Mouse (Mus musculus): ENCODE measurements around the gene Lpin3. TPM values are rescaled to one million over a fixed set of nuclear protein-coding genes. Genes with fewer than 3 reads are reported as not detected.

Lpin3 gene
- total and polyA plus RNA-seq, 3 experiments, result 4.6 to 7.2 (median 5.4) TPM

DNA sequence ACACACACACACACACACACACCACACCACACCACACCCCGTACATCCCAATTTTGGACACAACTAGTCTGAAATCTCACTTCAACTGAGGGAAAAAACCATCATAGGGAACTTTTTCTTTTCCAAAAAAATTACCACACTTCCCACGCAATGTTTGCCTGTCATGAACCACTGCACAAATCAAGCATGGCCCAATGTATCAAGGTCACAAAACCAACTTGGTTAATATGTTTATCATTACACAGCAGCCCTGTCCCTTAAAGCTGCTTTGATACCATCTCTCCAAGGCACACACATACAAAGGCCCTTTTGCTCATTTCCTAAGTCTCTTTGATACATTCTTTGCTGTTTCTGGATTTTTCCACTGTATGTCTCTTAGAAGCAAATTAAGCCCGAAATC is 9.2 kb upstream of the Lpin3 start:
- peak overlapping the region; percentile 36 for H3K27ac ChIP-seq
- H3K27me3 ChIP-seq (ENCODE audit: control insufficient read depth, insufficient read depth, low read length), result no peaks in the 10 kb centered on the region
- WGBS, result 57% methylated on average over 3 of the region's 3 CpGs
- H3K4me3 ChIP-seq, result peak overlapping the region; percentile 83
- peak overlapping the region; percentile 59 for H3K9ac ChIP-seq (ENCODE audit: low read depth, low read length)
- no peak for TF ChIP-seq EP300 (IDR thresholded peaks at IDR 0.05; ENCODE audit: insufficient read depth, low read depth, low read length)
- TF ChIP-seq POLR2A (IDR thresholded peaks at IDR 0.05; ENCODE audit: insufficient read depth, low read depth, low read length), result no peak
- no peak for TF ChIP-seq CTCF (IDR thresholded peaks at IDR 0.05)
- no peak for DNase-seq
- H3K79me2 ChIP-seq (replicated peaks; ENCODE audit: control insufficient read depth, insufficient read depth, low read length), result peaks cover 2% of the 10 kb centered on the region; the same call in 1 of the 2 replicates
- peaks cover 14% of the 10 kb centered on the region for H3K4me1 ChIP-seq (ENCODE audit: control insufficient read depth, insufficient read depth, low read length)
- H3K36me3 ChIP-seq (ENCODE audit: control insufficient read depth, insufficient read depth, low read length), result peaks cover 36% of the 10 kb centered on the region
- intact Hi-C loops (cut with DNase I), result no loop called here

DNA sequence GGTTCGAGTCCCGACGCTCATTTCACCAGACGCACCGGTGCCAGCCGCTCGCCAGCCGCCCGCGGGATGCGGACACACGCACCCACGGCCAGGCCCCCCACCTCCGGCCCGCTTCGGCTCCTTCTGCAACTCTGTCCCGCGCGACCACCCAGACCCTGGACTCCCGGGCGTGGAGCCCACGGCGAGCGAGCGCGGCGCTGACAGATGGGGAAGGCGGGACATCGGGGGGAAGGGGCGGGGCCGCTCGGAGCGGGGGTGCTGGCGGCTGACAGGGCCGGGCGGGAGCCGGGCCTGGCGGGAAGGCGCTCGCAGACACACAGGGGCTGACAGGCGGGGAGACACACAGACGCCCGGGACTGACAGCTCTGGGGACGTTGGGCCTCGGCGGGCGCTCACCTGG is 8.1 kb upstream of the Lpin3 start:
- under 1% methylated on average over 41 of the region's 47 CpGs for WGBS
- DNase-seq, result peak; percentile 84 to 86
- peaks cover 2% of the 10 kb centered on the region; the same call in 1 of the 2 replicates for H3K79me2 ChIP-seq (replicated peaks; ENCODE audit: control insufficient read depth, insufficient read depth, low read length)
- H3K9ac ChIP-seq (ENCODE audit: low read depth, low read length), result peak overlapping the region; percentile 100
- intact Hi-C loops (cut with DNase I), result no loop called here
- peaks cover 14% of the 10 kb centered on the region for H3K4me1 ChIP-seq (ENCODE audit: control insufficient read depth, insufficient read depth, low read length)
- TF ChIP-seq EP300 (IDR thresholded peaks at IDR 0.05; ENCODE audit: insufficient read depth, low read depth, low read length) (no peak), CTCF (IDR thresholded peaks at IDR 0.05) (no peak), POLR2A (IDR thresholded peaks at IDR 0.05; ENCODE audit: insufficient read depth, low read depth, low read length) (no peak)
- H3K27me3 ChIP-seq (ENCODE audit: control insufficient read depth, insufficient read depth, low read length), result no peaks in the 10 kb centered on the region
- H3K36me3 ChIP-seq (ENCODE audit: control insufficient read depth, insufficient read depth, low read length), result peaks cover 31% of the 10 kb centered on the region
- peak overlapping the region; percentile 97 for H3K27ac ChIP-seq
- H3K4me3 ChIP-seq, result peak overlapping the region; percentile 83

DNA sequence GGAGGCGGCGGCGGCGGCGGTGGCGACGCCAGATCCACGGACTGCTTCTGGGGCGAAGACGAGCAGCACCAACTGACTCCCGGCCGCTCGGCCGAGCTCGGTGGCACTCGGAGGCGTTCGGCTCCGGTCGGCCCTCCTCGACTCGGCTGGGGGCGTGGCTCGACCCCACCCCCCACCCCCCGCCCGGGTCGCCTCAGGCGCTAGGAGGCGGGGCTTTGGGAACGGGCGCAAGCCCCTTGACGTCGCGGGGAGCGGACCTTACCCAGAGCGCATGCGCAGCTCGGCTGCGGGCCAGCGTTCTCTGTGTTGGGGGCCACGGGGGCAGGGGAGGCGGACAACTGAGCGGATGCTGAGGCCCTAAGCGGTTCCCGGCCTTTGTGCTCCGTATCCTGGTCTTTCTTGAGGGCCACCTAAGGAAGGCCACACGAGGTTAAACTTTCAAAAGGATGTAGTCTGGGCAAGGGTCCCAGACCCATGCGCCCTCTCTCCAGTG is 7.5 kb upstream of the Lpin3 start, which contains the start of gene Zhx3:
TSS of gene Zhx3 (minus strand) at position 109 of the 493 bp plus-strand sequence.
- under 1% methylated on average over 41 of the region's 48 CpGs for WGBS
- intact Hi-C loops (cut with DNase I), result loop anchor here (1.0 kb wide), 1 partner anchor 68 kb away; no protein-coding TSS in a partner anchor

DNA sequence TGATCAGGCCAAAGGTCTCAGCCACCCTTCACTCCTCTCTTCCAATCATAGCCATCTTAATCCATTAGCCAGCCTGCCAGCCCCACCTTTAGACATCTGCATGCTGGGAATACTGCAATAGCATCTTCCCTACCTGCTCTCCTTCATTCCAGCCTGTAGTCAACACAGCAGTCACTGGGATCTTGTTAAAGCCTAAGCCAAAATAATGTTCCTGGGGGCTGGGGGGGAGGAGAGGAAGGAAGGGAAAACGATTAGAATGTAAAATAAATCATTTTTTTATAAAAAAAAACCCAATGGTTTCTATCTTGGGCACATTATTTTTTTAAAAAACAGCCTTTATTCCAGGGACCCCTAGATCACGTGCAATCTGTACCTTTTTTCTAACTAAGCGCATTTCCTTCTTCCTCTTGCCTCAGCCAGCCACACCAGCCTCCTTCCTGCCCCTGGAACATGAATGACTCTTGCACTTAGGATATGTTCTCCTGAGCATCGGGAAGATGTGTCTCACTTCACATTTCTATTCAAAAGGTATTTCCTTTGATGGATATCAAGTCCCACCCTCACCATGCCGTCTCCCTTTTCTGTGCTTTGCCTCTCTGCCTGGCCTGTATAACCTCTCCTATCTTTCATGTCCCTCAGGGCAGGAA is 6.1 kb upstream of the Lpin3 start:
- Histone ChIP-seq H3K4me3 (no peak overlapping the region), H3K79me2 (replicated peaks; ENCODE audit: control insufficient read depth, insufficient read depth, low read length) (no peaks in the 10 kb centered on the region), H3K9ac (ENCODE audit: low read depth, low read length) (no peak overlapping the region), H3K36me3 (ENCODE audit: control insufficient read depth, insufficient read depth, low read length) (peaks cover 17% of the 10 kb centered on the region), H3K27me3 (ENCODE audit: control insufficient read depth, insufficient read depth, low read length) (no peaks in the 10 kb centered on the region), H3K4me1 (ENCODE audit: control insufficient read depth, insufficient read depth, low read length) (peaks cover 14% of the 10 kb centered on the region), H3K27ac (peak overlapping the region; percentile 97)
- DNase-seq, result peak in 1 of 2 experiments; percentile 36
- 45% methylated on average over 5 of the region's 5 CpGs for WGBS
- intact Hi-C loops (cut with DNase I), result no loop called here
- peak; percentile 81 for TF ChIP-seq EP300 (IDR thresholded peaks at IDR 0.05; ENCODE audit: insufficient read depth, low read depth, low read length)
- no peak for TF ChIP-seq CTCF (IDR thresholded peaks at IDR 0.05)

More for the DNA sequence above, 7.5 kb upstream of the Lpin3 start, which contains the start of gene Zhx3:
- Histone ChIP-seq H3K4me1 (ENCODE audit: control insufficient read depth, insufficient read depth, low read length) (peaks cover 14% of the 10 kb centered on the region), H3K27me3 (ENCODE audit: control insufficient read depth, insufficient read depth, low read length) (no peaks in the 10 kb centered on the region), H3K4me3 (peak within 1 kb of the TSS; percentile 83), H3K9ac (ENCODE audit: low read depth, low read length) (peak within 1 kb of the TSS; percentile 100), H3K36me3 (ENCODE audit: control insufficient read depth, insufficient read depth, low read length) (peaks cover 28% of the 10 kb centered on the region), H3K27ac (peak within 1 kb of the TSS; percentile 97), H3K79me2 (replicated peaks; ENCODE audit: control insufficient read depth, insufficient read depth, low read length) (peaks cover 2% of the 10 kb centered on the region; the same call in 1 of the 2 replicates)
- DNase-seq, result peak; percentile 96
- TF ChIP-seq CTCF (IDR thresholded peaks at IDR 0.05) (no peak), EP300 (IDR thresholded peaks at IDR 0.05; ENCODE audit: insufficient read depth, low read depth, low read length) (peak; percentile 94), POLR2A (IDR thresholded peaks at IDR 0.05; ENCODE audit: insufficient read depth, low read depth, low read length) (peak; percentile 85)

DNA sequence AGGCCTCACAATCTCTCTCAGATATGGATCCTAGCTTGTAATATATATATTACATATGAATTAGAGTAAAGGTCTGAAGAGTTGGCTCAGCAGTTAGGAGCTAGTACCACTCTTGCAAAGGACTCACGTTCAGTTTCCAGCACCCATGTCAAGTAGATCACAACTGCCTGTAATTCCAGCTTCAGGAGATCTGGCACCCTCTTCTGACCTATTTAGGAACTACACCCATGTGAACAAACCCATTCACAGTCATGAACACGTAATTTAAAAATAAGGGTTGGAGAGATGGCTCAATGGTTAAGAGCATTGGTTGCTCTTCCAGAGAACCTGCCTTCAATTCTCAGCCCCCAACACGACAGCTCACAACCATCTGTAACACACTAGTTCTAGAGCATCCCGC is 4.4 kb upstream of the Lpin3 start:
- Histone ChIP-seq H3K79me2 (replicated peaks; ENCODE audit: control insufficient read depth, insufficient read depth, low read length) (no peaks in the 10 kb centered on the region), H3K4me3 (no peak overlapping the region), H3K9ac (ENCODE audit: low read depth, low read length) (no peak overlapping the region), H3K36me3 (ENCODE audit: control insufficient read depth, insufficient read depth, low read length) (peaks cover 8% of the 10 kb centered on the region), H3K4me1 (ENCODE audit: control insufficient read depth, insufficient read depth, low read length) (peaks cover 24% of the 10 kb centered on the region), H3K27me3 (ENCODE audit: control insufficient read depth, insufficient read depth, low read length) (no peaks in the 10 kb centered on the region), H3K27ac (no peak overlapping the region)
- peak in 1 of 2 experiments; percentile 1 for DNase-seq
- intact Hi-C loops (cut with DNase I), result no loop called here
- TF ChIP-seq CTCF (IDR thresholded peaks at IDR 0.05) (peak; percentile 66), POLR2A (IDR thresholded peaks at IDR 0.05; ENCODE audit: insufficient read depth, low read depth, low read length) (no peak), EP300 (IDR thresholded peaks at IDR 0.05; ENCODE audit: insufficient read depth, low read depth, low read length) (no peak)
- WGBS, result 94% methylated on average over 4 of the region's 4 CpGs

Data from heart, adult 2 months (tissue).